Mouse (Mus musculus) stomach, embryonic 16.5 days (tissue): ENCODE measurements around the gene Ankrd11. TPM values are rescaled to one million over a fixed set of nuclear protein-coding genes. Genes with fewer than 3 reads are reported as not detected.

ENCODE experiments used
- ATAC-seq: fragments of 200-750 bp; cut with Nextera tagmentation; 2 replicates; pipeline ENCODE4 v1.8.0; 2017; ENCODE audit warnings: moderate number of reproducible peaks, moderate TSS enrichment; ENCODE audit not compliant: insufficient read depth, low FRiP score
- H3K27ac ChIP-seq: fragments of 300-500 bp; sonication (generic); 2 replicates; pipeline ENCODE4 v1.5.1; 2014; ENCODE audit warnings: low read length
- H3K27me3 ChIP-seq: fragments of 300-500 bp; sonication (generic); 2 replicates; pipeline ENCODE4 v1.6.1; 2014; ENCODE audit warnings: low read length, control low read depth, mixed read lengths; ENCODE audit not compliant: control insufficient read depth, insufficient read depth
- H3K36me3 ChIP-seq: fragments of 300-500 bp; sonication (generic); 2 replicates; pipeline ENCODE4 v1.6.1; 2014; ENCODE audit warnings: low read length; ENCODE audit not compliant: control insufficient read depth, insufficient read depth
- H3K4me1 ChIP-seq: fragments of 300-500 bp; sonication (generic); 2 replicates; pipeline ENCODE4 v1.6.1; 2014; ENCODE audit warnings: low read length, control low read depth, mixed read lengths; ENCODE audit not compliant: control insufficient read depth, insufficient read depth
- H3K4me2 ChIP-seq: fragments of 300-500 bp; sonication (generic); 2 replicates; pipeline ENCODE4 v1.6.1; 2014; ENCODE audit warnings: low read depth, low read length, mixed read lengths
- H3K4me3 ChIP-seq: fragments of 300-500 bp; sonication (generic); replicated peaks from 2 replicates; pipeline ENCODE4 v1.5.1; 2014; ENCODE audit warnings: mild to moderate bottlenecking, low read length
- H3K9ac ChIP-seq: fragments of 300-500 bp; sonication (generic); 2 replicates; pipeline ENCODE4 v1.6.1; 2014; ENCODE audit warnings: low read length
- H3K9me3 ChIP-seq: fragments of 300-500 bp; sonication (generic); replicated peaks from 2 replicates; pipeline ENCODE4 v1.6.1; 2016; ENCODE audit warnings: low read length, control low read depth; ENCODE audit not compliant: control insufficient read depth
- WGBS: fragments of 180-500 bp; shearing (Covaris S2); extraction: QIAGEN DNeasy Blood & Tissue Kit; methylation state at CpG from one replicate; pipeline ENCODE4 v1.1.7; 2014; 5-methylcytosine and 5-hydroxymethylcytosine counted together
- polyA plus RNA-seq: library from polyadenylated mRNA; unstranded; fragments of >200 nt; fragmentation: Nextera tagmentation; extraction: Ambion mirVana; gene quantifications from 2 replicates; pipeline ENCODE4 v1.2.1, GENCODE M21; 2015

Ankrd11 gene
- polyA plus RNA-seq, 1 experiment from 2014 or later: 24.6 TPM

- Histone ChIP-seq H3K9me3 (no peaks in the 10 kb centered on the region), H3K4me2 (no peak overlapping the region), H3K4me1 (no peaks in the 10 kb centered on the region), H3K27me3 (no peaks in the 10 kb centered on the region), H3K27ac (no peak overlapping the region), H3K36me3 (peaks cover 4% of the 10 kb centered on the region; the same call in 1 of the 2 replicates), H3K4me3 (no peak overlapping the region), H3K9ac (no peak overlapping the region)
- no peak for ATAC-seq
- 81% methylated on average over 3 of the region's 3 CpGs for WGBS
These were observed 129.9 kb downstream of the Ankrd11 start for GRCm38 (mm10) chr8:122912150-122912549.

GRCm38 (mm10) chr8:122906463-122907021 lies 135.5 kb downstream of the Ankrd11 start:
- Histone ChIP-seq H3K9me3 (no peaks in the 10 kb centered on the region), H3K27me3 (no peaks in the 10 kb centered on the region), H3K4me2 (no peak overlapping the region), H3K36me3 (peaks cover 4% of the 10 kb centered on the region; the same call in 1 of the 2 replicates), H3K4me3 (no peak overlapping the region), H3K4me1 (peaks cover 6% of the 10 kb centered on the region), H3K27ac (peak overlapping the region; percentile 52; the same call in 1 of the 2 replicates), H3K9ac (no peak overlapping the region; the same call in 1 of the 2 replicates)
- ATAC-seq: peak; percentile 89
- WGBS: 18% methylated on average over 6 of the region's 6 CpGs

GRCm38 (mm10) chr8:122905346-122905745 lies 136.7 kb downstream of the Ankrd11 start:
- 89% methylated on average over 4 of the region's 4 CpGs for WGBS
- no peaks in the 10 kb centered on the region for H3K9me3 ChIP-seq
- H3K4me1 ChIP-seq: peaks cover 6% of the 10 kb centered on the region
- no peaks in the 10 kb centered on the region for H3K27me3 ChIP-seq
- H3K27ac ChIP-seq: no peak overlapping the region
- no peak overlapping the region for H3K9ac ChIP-seq
- no peak overlapping the region for H3K4me2 ChIP-seq
- peaks cover 4% of the 10 kb centered on the region; the same call in 1 of the 2 replicates for H3K36me3 ChIP-seq
- no peak for ATAC-seq
- no peak overlapping the region for H3K4me3 ChIP-seq

- H3K27me3 ChIP-seq: no peaks in the 10 kb centered on the region
- H3K36me3 ChIP-seq: peaks cover 4% of the 10 kb centered on the region; the same call in 1 of the 2 replicates
- no peak overlapping the region for H3K27ac ChIP-seq
- H3K4me2 ChIP-seq: no peak overlapping the region
- H3K4me3 ChIP-seq: no peak overlapping the region
- no peak overlapping the region for H3K9ac ChIP-seq
- no peak for ATAC-seq
- peaks cover 6% of the 10 kb centered on the region for H3K4me1 ChIP-seq
- no peaks in the 10 kb centered on the region for H3K9me3 ChIP-seq
- 93% methylated on average over 11 of the region's 11 CpGs for WGBS
These were observed 137.6 kb downstream of the Ankrd11 start for GRCm38 (mm10) chr8:122904496-122904895.

GRCm38 (mm10) chr8:122903002-122903401 lies 139.1 kb downstream of the Ankrd11 start:
- no peak overlapping the region for H3K4me2 ChIP-seq
- H3K27ac ChIP-seq: no peak overlapping the region
- H3K9me3 ChIP-seq: no peaks in the 10 kb centered on the region
- WGBS: 80% methylated on average over 5 of the region's 5 CpGs
- H3K36me3 ChIP-seq: peaks cover 12% of the 10 kb centered on the region
- ATAC-seq: no peak
- H3K4me3 ChIP-seq: no peak overlapping the region
- no peak overlapping the region for H3K9ac ChIP-seq
- H3K4me1 ChIP-seq: peaks cover 6% of the 10 kb centered on the region
- no peaks in the 10 kb centered on the region for H3K27me3 ChIP-seq

- no peak for ATAC-seq
- H3K9me3 ChIP-seq: no peaks in the 10 kb centered on the region
- H3K4me3 ChIP-seq: no peak overlapping the region
- 69% methylated on average over 3 of the region's 3 CpGs for WGBS
- H3K36me3 ChIP-seq: peaks cover 11% of the 10 kb centered on the region
- H3K4me2 ChIP-seq: no peak overlapping the region
- H3K27me3 ChIP-seq: no peaks in the 10 kb centered on the region
- no peak overlapping the region for H3K9ac ChIP-seq
- peaks cover 6% of the 10 kb centered on the region for H3K4me1 ChIP-seq
- no peak overlapping the region for H3K27ac ChIP-seq
These were observed 139.5 kb downstream of the Ankrd11 start for GRCm38 (mm10) chr8:122902581-122902980.

GRCm38 (mm10) chr8:122901892-122902515 lies 140.1 kb downstream of the Ankrd11 start:
- no peaks in the 10 kb centered on the region for H3K27me3 ChIP-seq
- no peak overlapping the region for H3K4me3 ChIP-seq
- no peak overlapping the region for H3K4me2 ChIP-seq
- peaks cover 8% of the 10 kb centered on the region for H3K36me3 ChIP-seq
- no peaks in the 10 kb centered on the region for H3K9me3 ChIP-seq
- 88% methylated on average over 8 of the region's 8 CpGs for WGBS
- no peak overlapping the region for H3K9ac ChIP-seq
- H3K4me1 ChIP-seq: peaks cover 6% of the 10 kb centered on the region
- H3K27ac ChIP-seq: no peak overlapping the region
- no peak for ATAC-seq

GRCm38 (mm10) chr8:122901476-122901875 lies 140.6 kb downstream of the Ankrd11 start:
- Histone ChIP-seq H3K9ac (no peak overlapping the region), H3K4me2 (no peak overlapping the region), H3K36me3 (peaks cover 14% of the 10 kb centered on the region), H3K27me3 (no peaks in the 10 kb centered on the region), H3K4me1 (peaks cover 6% of the 10 kb centered on the region), H3K27ac (no peak overlapping the region), H3K9me3 (no peaks in the 10 kb centered on the region), H3K4me3 (no peak overlapping the region)
- ATAC-seq: no peak
- 87% methylated on average over 7 of the region's 7 CpGs for WGBS

- Histone ChIP-seq H3K4me2 (no peak overlapping the region), H3K9ac (no peak overlapping the region), H3K27ac (no peak overlapping the region), H3K36me3 (peaks cover 24% of the 10 kb centered on the region), H3K27me3 (no peaks in the 10 kb centered on the region), H3K9me3 (no peaks in the 10 kb centered on the region), H3K4me1 (no peaks in the 10 kb centered on the region), H3K4me3 (no peak overlapping the region)
- no peak for ATAC-seq
- 77% methylated on average over 5 of the region's 5 CpGs for WGBS
These were observed 143.0 kb downstream of the Ankrd11 start for GRCm38 (mm10) chr8:122899085-122899484.
